Mouse (Mus musculus) midbrain, embryonic 10.5 days (tissue): ENCODE measurements around the gene Thop1. TPM values are rescaled to one million over a fixed set of nuclear protein-coding genes. Genes with fewer than 3 reads are reported as not detected.

ENCODE experiments used
- DNase-seq: peaks from one replicate; pipeline ENCODE4 v3.0.0-alpha.2; 2017; ENCODE audit warnings: low spot score
- H3K27ac ChIP-seq: fragments of 300-500 bp; sonication (generic); replicated peaks from 2 replicates; pipeline ENCODE4 v1.5.1; 2016; ENCODE audit warnings: mild to moderate bottlenecking
- H3K27me3 ChIP-seq: fragments of 300-500 bp; sonication (generic); 2 replicates; pipeline ENCODE4 v1.6.1; 2016; ENCODE audit warnings: low read depth, mild to moderate bottlenecking; ENCODE audit not compliant: poor library complexity, severe bottlenecking
- H3K36me3 ChIP-seq: fragments of 300-500 bp; sonication (generic); 2 replicates; pipeline ENCODE4 v1.6.1; 2016; ENCODE audit warnings: mild to moderate bottlenecking, moderate library complexity
- H3K4me1 ChIP-seq: fragments of 300-500 bp; sonication (generic); 2 replicates; pipeline ENCODE4 v1.6.1; 2016
- H3K4me3 ChIP-seq: fragments of 300-500 bp; sonication (generic); 2 replicates; pipeline ENCODE4 v1.5.1; 2016; ENCODE audit warnings: mild to moderate bottlenecking, moderate library complexity
- H3K9me3 ChIP-seq: fragments of 300-500 bp; sonication (generic); replicated peaks from 2 replicates; pipeline ENCODE4 v1.6.1; 2016; ENCODE audit warnings: mild to moderate bottlenecking
- WGBS: fragments of 180-500 bp; shearing (Covaris S2); methylation state at CpG from one replicate; pipeline ENCODE4 v1.1.7; 2016; 5-methylcytosine and 5-hydroxymethylcytosine counted together
- polyA plus RNA-seq: library from polyadenylated mRNA; unstranded; fragments of >200 nt; fragmentation: Nextera tagmentation; extraction: Ambion mirVana; gene quantifications from 2 replicates; pipeline ENCODE4 v1.2.1, GENCODE M21; 2016

The Thop1 gene
- polyA plus RNA-seq, result 87.1 and 107 TPM in 2 replicates

DNA sequence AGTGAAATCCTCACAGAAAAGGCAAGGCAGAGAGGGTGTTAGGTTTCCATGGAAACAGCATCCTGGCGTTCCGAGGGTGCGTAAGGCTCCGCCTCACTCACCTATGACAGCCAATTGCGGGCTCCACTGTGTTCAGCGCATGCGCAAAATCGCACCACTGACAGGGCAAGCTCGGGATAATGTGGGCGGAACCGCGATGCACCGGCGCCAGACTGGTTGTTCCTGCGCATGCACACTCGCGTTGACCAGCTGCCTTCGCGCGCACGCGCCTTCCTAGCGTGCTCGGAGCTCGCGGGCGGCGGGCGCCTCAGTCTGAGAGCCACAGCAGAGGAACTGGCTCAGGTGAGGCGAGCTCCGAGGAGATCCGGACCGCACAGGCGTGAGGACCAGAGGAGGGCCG, at the start of gene Thop1:
TSS of gene Thop1 (plus strand) at position 200 of the 400 bp plus-strand sequence.
- Histone ChIP-seq H3K36me3 (peaks cover 34% of the 10 kb centered on the region), H3K4me1 (peaks cover 35% of the 10 kb centered on the region), H3K27ac (peak within 1 kb of the TSS; percentile 89), H3K4me3 (peak within 1 kb of the TSS; percentile 85), H3K9me3 (no peaks in the 10 kb centered on the region), H3K27me3 (no peaks in the 10 kb centered on the region)
- under 1% methylated on average over 35 of the region's 35 CpGs for WGBS
- peak; percentile 100 for DNase-seq

DNA sequence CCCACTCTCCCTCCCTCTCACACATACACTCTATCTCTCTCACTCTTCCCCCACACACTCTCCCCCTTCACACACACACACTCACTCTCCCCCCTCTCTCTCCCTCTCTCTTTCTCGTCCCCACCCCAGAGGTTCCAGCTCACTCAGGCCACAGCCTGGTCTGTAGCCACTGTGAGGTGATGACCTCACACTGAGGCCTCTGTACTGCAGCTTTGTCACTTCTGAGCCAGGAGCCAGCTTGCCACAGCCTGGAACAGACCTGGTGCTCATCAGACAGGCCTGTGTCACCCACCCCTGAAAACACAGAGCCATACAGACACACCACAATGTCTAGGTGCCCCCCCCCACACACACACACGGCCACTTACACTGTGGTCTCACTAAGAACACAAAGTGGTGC, 49.6 kb upstream of the Thop1 start:
- WGBS, result 58% methylated on average over 2 of the region's 2 CpGs

DNA sequence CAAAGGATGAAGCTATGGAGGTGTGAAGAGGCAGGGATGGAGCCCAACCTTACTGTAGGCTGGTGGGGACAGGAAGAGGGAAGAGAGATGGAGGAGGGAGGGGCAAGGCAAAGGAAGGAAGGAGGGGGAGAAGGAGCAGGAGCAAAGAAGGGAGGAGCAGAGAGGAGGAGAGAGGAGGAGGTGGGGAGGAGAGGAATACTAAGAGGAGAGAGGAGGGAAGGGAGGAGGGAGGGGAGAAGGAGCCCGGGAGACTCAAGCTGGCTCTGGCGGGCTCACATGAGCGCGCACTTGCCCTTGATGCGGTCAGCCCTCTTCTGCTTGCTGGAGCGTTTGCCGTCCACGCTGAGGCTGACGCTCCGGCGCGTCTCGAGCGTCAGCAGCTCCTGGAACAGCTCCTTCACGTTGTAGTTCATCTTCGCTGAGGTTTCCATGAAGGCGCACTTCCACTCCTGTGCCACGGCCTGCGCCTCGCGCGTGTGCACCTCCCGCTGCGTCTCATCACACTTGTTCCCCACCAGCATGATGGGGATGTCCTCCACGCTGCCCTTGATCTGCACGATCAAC, 48.2 kb upstream of the Thop1 start:
- H3K27ac ChIP-seq, result no peak overlapping the region
- H3K4me3 ChIP-seq, result peak overlapping the region; percentile 27; the same call in 1 of the 2 replicates
- H3K27me3 ChIP-seq, result peaks cover 58% of the 10 kb centered on the region
- 15% methylated on average over 26 of the region's 26 CpGs for WGBS
- H3K4me1 ChIP-seq, result peaks cover 29% of the 10 kb centered on the region
- DNase-seq, result no peak
- no peaks in the 10 kb centered on the region for H3K9me3 ChIP-seq
- H3K36me3 ChIP-seq, result no peaks in the 10 kb centered on the region

More for the DNA sequence above, 49.6 kb upstream of the Thop1 start:
- Histone ChIP-seq H3K9me3 (no peaks in the 10 kb centered on the region), H3K36me3 (no peaks in the 10 kb centered on the region), H3K4me1 (peaks cover 29% of the 10 kb centered on the region), H3K4me3 (no peak overlapping the region), H3K27me3 (peaks cover 46% of the 10 kb centered on the region), H3K27ac (no peak overlapping the region)
- no peak for DNase-seq

DNA sequence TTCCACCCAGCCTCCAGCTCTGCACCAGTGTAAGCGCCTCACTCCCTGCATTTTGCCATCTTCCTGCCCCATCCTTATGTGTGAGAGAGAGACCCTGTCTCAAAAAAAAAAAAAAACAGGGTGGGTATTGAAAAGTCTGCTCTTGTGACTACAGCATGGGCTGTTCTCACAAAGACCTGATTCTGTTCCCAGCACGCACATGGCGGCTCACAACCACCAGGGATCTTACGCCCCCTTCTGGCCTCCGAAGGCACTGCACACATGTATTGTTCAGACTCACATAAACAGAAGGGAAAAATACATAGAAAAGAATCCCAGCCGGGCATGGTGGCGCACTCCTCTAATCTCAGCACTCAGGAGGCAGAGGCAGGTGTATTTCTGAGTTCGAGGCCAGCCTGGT, 47.1 kb upstream of the Thop1 start:
- peaks cover 58% of the 10 kb centered on the region for H3K27me3 ChIP-seq
- WGBS, result 69% methylated on average over 8 of the region's 8 CpGs
- H3K4me1 ChIP-seq, result peaks cover 29% of the 10 kb centered on the region

DNA sequence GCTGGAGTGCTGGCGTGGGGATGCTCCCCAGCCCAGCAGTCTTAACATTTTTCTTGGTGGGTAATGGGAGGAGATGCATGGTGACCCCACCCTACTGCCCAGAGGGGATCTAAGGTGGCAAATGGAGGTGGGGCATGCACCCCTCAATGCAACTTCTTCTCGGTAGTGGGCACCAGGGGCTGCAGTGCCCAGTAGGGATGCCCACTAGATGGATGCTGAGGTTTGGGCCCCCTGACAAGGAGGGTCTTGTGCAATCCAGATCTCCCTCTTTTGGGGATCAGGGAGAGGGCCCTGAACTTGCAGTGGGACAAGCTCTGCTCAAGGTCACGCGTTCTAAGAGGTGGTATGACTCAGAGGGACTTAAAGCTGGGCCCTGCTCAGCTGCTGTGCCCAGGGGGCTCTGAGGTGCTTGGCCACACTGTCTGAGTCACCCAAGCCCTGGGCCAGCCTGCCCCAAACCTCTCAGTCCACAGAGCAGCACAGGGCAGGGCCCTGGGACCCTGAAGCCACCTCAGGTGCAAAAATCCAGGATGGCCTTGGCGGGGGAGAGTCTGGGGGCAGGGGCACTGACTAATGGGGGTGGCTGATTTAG, 45.4 kb upstream of the Thop1 start:
- Histone ChIP-seq H3K9me3 (no peaks in the 10 kb centered on the region), H3K4me3 (peak overlapping the region; percentile 62), H3K4me1 (peaks cover 28% of the 10 kb centered on the region), H3K36me3 (no peaks in the 10 kb centered on the region), H3K27me3 (peaks cover 58% of the 10 kb centered on the region), H3K27ac (peak overlapping the region; percentile 76)
- 78% methylated on average over 5 of the region's 5 CpGs for WGBS
- no peak for DNase-seq

More for the DNA sequence above, 47.1 kb upstream of the Thop1 start:
- no peaks in the 10 kb centered on the region for H3K9me3 ChIP-seq
- DNase-seq, result no peak
- H3K36me3 ChIP-seq, result no peaks in the 10 kb centered on the region
- no peak overlapping the region for H3K4me3 ChIP-seq
- no peak overlapping the region for H3K27ac ChIP-seq

DNA sequence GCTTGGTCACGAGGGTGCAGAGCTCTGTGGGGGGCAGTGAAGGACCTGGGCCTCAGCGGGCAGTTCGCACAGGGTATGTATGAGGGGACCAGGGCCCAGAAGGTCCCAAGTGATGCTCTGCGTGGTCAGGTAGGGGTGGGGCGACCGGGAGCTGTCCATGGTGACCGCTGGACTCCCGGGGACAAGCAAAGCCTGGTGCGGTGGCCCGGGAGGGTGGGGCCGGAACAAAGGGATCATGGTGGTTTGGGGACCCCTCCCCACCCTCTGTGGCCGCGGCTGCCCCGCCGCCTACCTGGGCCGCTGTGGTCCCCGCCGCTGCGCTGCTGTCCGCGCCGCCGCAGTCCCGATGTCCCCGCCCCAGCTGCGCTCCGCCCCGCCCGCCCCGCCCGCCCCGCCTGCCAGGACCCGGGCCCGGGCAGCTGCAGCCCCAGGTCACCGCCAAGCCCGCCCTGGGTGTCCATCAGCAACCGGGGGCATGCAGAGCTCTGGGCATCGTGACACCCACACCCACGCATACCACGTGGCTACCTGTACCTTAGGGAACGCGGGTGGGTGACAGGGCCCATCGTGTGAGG, 44.7 kb upstream of the Thop1 start:
- H3K4me3 ChIP-seq, result peak overlapping the region; percentile 62
- 2% methylated on average over 43 of the region's 43 CpGs for WGBS
- no peak for DNase-seq
- peaks cover 2% of the 10 kb centered on the region for H3K36me3 ChIP-seq
- peaks cover 58% of the 10 kb centered on the region for H3K27me3 ChIP-seq
- peak overlapping the region; percentile 76 for H3K27ac ChIP-seq
- H3K4me1 ChIP-seq, result peaks cover 27% of the 10 kb centered on the region
- H3K9me3 ChIP-seq, result no peaks in the 10 kb centered on the region

DNA sequence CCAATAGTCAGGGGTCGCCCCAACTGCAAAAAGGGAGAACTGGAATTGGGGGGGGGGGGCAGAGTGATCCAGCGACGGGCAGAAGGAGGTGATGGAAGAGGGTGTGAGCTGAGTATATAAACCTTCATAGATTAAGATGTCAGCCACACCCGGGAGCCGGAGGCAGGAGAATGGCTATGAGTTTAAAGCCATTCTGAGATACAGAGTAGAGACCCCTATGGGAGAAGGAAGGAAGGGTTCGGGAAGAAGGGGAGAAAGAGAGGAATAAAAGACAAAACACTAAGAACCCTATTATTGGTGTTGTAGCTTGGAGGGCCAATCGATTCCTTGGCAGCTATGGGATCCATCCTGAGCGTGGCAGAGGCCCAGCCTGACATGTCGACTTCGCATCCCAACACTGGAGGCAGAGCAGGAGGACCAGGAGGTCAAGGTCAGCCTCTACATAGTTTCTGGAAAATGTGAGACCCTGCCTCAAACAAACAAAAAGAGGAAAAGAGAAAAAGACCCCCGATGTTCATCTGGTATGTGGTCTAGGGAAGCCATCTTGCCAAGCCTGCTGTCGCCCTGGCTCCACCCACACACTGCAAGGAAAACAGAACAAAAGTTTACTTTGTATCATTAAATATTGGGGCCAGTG, 44.1 kb upstream of the Thop1 start, which contains the start of gene Diras1:
TSS of gene Diras1 (minus strand) at position 24 of the 637 bp plus-strand sequence.
- Histone ChIP-seq H3K9me3 (no peaks in the 10 kb centered on the region), H3K4me1 (peaks cover 27% of the 10 kb centered on the region), H3K27me3 (peaks cover 56% of the 10 kb centered on the region), H3K4me3 (peak within 1 kb of the TSS; percentile 62), H3K27ac (peak within 1 kb of the TSS; percentile 76), H3K36me3 (peaks cover 8% of the 10 kb centered on the region)
- no peak for DNase-seq
- WGBS, result 57% methylated on average over 12 of the region's 12 CpGs

DNA sequence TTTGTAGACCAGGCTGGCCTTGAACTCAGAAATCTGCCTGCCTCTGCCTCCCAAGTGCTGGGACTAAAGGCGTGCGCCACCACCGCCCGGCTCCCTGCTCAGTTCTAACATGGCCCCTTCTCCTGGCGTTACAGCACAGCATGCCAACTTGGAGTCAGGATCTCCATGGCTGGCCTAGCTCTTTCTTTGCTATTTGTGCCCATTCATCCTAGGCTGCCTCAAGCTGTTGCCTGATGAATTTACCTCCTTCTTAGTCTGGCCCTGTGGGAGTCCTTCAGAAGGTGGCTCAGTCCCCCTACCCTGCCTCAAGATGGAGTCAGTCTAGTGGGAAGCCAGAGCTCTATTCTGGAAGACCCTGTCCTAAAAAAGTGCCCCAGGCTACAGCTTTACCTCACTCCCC, 43.0 kb upstream of the Thop1 start:
- WGBS, result 93% methylated on average over 5 of the region's 5 CpGs

DNA sequence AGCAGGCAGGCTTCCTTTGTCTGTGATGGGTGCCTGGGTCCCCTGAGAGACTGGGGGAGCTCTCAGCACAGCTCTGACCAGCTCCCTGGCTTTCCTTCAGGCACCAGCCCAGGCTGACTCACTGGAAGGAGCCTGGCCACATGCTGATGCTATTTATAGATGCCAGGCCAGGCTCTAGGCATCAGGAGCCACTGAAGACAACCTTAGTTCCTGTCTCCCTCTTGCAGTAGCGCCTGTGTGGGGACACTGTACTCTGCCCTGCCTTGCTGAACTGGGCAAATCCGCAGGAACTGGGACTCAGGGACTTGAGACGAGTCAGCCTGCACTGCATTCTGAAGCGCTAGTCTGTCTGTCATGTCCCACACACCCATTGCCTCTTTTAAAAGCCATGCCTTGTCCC, 42.5 kb upstream of the Thop1 start:
- no peaks in the 10 kb centered on the region for H3K9me3 ChIP-seq
- peaks cover 19% of the 10 kb centered on the region for H3K36me3 ChIP-seq
- no peak overlapping the region for H3K27ac ChIP-seq
- no peak for DNase-seq
- 80% methylated on average over 4 of the region's 4 CpGs for WGBS
- H3K4me1 ChIP-seq, result peaks cover 19% of the 10 kb centered on the region
- peaks cover 41% of the 10 kb centered on the region for H3K27me3 ChIP-seq
- H3K4me3 ChIP-seq, result no peak overlapping the region

More for the DNA sequence above, 43.0 kb upstream of the Thop1 start:
- Histone ChIP-seq H3K36me3 (peaks cover 18% of the 10 kb centered on the region), H3K4me3 (no peak overlapping the region), H3K4me1 (peaks cover 23% of the 10 kb centered on the region), H3K9me3 (no peaks in the 10 kb centered on the region), H3K27me3 (peaks cover 45% of the 10 kb centered on the region), H3K27ac (no peak overlapping the region)
- DNase-seq, result no peak

DNA sequence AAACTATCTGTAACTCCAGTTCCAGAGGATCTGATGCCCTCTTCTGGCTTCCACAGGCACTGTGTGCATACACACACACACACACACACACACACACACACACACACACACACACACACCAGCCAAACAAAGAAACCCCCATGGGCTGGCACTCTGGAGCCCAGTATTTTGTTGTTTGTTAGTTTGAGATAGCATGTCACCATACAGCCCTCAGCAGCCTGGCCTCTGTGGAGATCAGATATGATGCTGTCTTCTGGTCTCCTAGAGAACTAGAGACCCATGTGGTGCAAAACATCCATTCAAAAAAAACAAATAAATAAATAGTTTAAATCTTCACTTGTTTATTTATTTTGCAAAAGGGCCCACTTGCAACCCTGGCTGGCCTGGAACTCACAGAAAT, 41.6 kb upstream of the Thop1 start:
- H3K36me3 ChIP-seq, result peaks cover 26% of the 10 kb centered on the region
- H3K4me1 ChIP-seq, result peaks cover 18% of the 10 kb centered on the region
- no peak for DNase-seq
- H3K27me3 ChIP-seq, result peaks cover 32% of the 10 kb centered on the region
- H3K4me3 ChIP-seq, result no peak overlapping the region
- no peak overlapping the region for H3K27ac ChIP-seq
- no peaks in the 10 kb centered on the region for H3K9me3 ChIP-seq

DNA sequence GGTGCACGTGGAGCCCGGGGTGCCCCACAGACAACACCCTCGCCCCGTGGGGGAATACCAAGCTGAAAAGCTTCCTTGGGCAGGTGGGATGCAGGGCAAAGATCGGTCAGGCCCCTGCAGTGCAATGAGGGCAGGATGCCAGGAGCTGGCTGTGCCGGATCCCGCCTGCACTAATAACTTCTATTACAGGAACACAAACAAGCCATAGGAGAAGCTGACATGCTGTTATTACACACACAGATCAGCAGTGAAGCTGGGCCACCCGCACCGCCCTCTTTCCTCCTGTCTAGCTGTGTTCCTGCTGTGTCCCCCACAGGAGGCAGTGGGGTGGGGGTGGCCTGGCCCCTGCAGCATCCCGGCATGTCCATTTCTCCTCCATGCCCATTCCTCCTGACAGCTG, 40.8 kb upstream of the Thop1 start:
- WGBS, result 75% methylated on average over 10 of the region's 10 CpGs

DNA sequence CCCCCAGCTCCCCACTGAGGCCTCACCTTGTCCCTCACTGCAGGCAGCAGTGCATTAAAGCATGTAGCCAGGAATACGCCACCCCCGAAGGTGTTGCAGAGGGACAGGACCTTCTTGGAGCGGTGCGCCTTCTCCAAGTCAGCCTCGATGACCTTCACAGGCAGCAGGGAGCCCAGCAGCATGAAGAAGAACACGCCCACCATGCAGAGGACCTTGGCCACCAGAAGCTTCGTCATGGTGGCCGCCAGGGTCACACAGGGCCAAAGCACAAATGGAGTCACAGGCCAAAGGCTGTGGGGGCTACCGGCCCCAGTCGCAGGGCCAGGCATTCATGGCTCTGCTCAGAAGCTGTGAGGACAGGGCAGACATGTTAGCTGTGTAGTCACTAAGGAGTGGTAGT, 36.2 kb upstream of the Thop1 start:
- DNase-seq, result no peak
- peaks cover 18% of the 10 kb centered on the region for H3K4me1 ChIP-seq
- peaks cover 31% of the 10 kb centered on the region for H3K36me3 ChIP-seq
- no peak overlapping the region for H3K4me3 ChIP-seq
- H3K27ac ChIP-seq, result no peak overlapping the region
- 84% methylated on average over 10 of the region's 10 CpGs for WGBS
- H3K9me3 ChIP-seq, result no peaks in the 10 kb centered on the region
- no peaks in the 10 kb centered on the region for H3K27me3 ChIP-seq

More for the DNA sequence above, 40.8 kb upstream of the Thop1 start:
- DNase-seq, result no peak
- peaks cover 31% of the 10 kb centered on the region for H3K36me3 ChIP-seq
- peaks cover 18% of the 10 kb centered on the region for H3K4me1 ChIP-seq
- no peak overlapping the region for H3K4me3 ChIP-seq
- H3K27ac ChIP-seq, result no peak overlapping the region
- H3K9me3 ChIP-seq, result no peaks in the 10 kb centered on the region
- H3K27me3 ChIP-seq, result peaks cover 24% of the 10 kb centered on the region

DNA sequence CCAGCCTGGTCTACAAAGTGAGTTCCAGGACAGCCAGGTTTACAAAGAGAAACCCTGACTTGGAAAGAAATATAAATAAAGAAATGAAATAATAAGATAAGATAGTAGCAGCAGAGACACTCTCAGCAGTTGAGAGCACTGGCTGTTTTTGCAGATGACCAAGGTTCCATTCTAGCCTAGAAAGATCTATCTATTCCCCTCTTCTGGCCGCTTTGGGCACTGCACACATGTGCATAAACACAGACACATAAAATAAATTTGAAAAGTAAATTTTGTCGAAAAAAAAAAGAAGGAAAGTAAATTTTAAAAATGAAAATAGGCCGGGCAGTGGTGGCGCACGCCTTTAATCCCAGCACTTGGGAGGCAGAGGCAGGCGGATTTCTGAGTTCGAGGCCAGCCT, 33.6 kb upstream of the Thop1 start:
- DNase-seq, result no peak

More for the DNA sequence above, 33.6 kb upstream of the Thop1 start:
- Histone ChIP-seq H3K4me1 (peaks cover 15% of the 10 kb centered on the region), H3K36me3 (peaks cover 18% of the 10 kb centered on the region), H3K4me3 (no peak overlapping the region), H3K9me3 (no peaks in the 10 kb centered on the region), H3K27ac (no peak overlapping the region), H3K27me3 (no peaks in the 10 kb centered on the region)
- 78% methylated on average over 7 of the region's 7 CpGs for WGBS
